Mouse (Mus musculus) erythroblast, adult 5-6 weeks (primary cell): ENCODE measurements at regions not wholly inside any gene's neighbourhood (a gene's known extent, or its start where the extent isn't known, plus 50 kb on each side); places are given as distances from the start of the nearest gene placed in this dataset.
A peak's percentile ranks its signal among the peaks of the same experiment; 100 is the strongest.

Experiments used
- ATAC-seq: replicated peaks from 2 replicates; pipeline ENCODE4 v1.8.0; 2016; ENCODE audit warnings: moderate number of reproducible peaks, mild to moderate bottlenecking, moderate TSS enrichment, inconsistent platforms; ENCODE audit not compliant: poor library complexity, low FRiP score, severe bottlenecking

DNA sequence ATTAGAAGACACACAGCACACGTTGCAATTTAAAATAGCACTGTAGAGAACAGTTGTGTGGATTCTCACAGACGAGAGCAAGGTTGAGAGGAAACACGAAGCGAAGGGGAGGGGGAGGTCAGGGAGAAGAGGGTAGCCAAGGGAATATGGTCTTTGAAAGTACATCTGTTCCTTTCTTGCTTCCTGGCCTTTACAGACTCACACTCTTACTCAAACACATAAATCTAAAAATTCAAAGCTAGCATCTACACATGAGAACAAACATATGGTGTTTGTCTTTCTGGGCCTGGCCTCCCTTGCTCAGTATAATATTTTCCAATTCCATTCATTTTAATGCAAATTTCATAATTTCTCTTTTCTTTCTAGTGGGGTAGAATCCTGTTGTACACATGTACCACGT lies 124.0 kb upstream of the Arrdc4 start:
- ATAC-seq: no peak

DNA sequence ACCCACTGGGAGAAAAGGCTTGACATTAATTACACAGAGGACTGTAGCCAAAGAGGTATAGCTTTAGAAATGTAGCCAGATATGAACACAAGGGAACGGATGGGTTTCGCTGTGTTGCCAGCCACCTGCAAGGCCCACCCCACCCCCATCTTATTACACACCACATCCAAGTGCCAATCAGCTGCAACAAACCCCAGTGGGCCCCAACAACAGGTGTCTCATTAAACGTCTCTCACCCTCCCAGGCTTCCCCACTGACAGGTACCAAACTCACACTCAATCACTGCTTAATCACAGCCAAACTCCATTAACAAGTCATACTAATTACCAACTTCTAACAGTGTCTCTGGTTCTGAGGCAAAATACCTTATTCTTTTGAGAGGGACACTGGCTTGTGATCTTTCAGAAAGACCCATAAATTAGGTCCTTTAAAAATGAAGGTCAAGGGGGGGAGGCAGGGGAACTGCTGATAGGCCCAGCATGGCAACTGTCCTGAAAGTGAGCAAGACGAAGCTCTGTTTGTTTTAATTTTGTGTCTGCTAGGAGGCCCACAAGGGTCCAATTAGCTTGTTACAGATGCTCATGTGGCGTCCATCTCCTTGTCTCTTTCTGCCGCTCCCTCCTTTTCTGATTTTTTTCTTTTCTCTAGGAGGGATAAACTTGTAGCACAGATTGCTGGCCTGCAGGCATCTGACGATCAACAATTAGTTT lies 115.4 kb upstream of the Arrdc4 start:
- no peak for ATAC-seq

DNA sequence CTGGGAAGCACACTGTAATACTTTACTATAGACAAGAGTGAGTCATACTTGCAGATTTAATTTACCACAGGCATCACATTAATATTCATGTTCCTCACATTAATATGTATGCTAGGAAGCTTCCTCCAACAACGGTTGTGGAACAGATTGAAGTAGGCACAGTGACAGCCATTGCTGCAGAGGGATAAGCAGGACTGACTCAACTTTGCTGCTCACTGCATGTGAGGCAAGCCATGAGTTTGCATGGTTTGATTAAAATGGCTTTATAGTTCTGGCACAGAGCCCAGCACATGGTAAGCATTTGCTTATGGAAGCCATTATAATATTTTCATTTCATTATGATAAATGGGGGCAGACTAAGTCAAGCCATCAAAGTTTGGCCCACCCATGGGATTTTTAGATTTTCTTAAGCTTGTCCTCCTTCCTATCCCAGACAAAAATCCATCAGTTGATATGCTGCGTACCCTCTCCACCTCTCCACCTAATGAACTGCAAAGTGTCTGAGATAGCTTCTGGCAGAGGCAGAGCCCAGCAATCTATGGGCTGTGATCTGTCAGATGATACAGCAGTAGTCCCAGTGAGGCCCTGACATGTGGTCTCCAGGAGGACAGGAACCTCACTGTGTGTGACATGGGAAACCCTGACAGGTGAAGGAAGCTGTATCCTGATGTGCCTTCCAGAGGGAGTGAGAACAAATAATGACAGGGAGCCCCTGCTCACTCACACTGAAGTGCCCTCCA lies 109.6 kb upstream of the Arrdc4 start:
- ATAC-seq: no peak

DNA sequence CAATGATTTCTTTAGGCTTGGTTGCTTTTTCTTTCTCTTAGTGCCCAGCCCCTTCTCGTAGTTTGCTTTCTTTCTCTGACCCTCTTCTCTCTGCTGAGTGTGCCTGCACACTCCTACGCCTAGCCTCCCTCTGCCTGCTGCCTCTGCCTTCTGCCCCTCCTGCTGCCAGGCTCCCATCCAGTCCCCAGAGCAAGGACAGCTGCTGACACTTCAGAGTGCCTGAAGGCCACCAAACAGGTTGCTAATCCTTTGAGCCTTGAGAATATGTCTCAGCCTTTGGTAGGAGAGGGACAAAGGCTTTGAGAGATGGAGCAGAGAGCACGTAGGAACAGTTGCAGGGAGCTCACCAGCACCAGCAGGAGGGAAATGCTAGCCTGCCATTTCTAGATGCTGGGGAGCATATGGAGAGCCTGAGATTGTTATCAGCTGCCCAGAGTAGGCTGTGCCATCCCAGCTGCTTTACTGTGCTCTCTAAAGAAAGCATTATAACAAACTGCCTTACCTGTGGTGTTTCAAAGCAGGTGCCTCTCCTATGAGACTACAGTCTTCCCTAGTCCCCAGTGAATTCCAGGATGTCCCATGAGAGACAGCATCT lies 103.0 kb upstream of the Arrdc4 start:
- ATAC-seq: no peak

DNA sequence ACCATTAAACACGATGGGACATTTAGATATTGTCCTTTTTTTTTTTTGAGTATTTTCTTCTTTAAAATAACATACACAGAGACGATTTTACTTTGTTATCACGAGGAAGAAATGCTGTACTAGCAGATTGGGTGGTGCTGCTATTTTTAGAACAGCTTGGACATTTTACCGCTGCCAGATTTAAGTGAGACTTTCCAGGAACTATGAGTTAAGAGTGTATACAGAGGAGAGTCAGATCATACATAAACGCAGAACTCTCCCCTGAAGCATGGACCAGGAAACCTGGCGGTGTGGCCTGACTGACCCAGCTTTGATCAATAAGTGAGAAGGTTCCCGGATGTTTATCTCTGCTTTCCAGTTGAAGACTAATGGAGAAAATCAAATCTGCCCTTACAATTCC lies 95.6 kb upstream of the Arrdc4 start:
- no peak for ATAC-seq

DNA sequence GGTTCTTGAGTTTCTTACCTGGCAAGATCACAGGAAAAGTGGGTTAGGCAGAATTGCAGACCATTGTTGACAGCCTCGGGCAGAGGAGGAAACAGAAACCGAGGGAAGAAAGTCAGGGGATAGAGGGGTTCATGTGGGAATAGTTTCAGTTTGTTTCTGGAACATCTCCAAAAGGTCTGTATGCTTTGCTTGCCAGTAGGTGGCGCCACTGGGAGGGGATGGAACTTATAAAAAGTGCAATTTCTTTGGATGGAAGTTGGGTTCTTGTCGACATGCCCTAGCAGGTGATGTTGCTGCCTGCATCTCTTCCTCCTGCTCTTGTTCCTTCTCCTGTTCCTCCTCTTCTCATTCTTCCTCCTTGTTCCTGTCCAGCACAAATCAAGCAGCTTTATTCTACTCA lies 94.3 kb upstream of the Arrdc4 start:
- no peak for ATAC-seq

DNA sequence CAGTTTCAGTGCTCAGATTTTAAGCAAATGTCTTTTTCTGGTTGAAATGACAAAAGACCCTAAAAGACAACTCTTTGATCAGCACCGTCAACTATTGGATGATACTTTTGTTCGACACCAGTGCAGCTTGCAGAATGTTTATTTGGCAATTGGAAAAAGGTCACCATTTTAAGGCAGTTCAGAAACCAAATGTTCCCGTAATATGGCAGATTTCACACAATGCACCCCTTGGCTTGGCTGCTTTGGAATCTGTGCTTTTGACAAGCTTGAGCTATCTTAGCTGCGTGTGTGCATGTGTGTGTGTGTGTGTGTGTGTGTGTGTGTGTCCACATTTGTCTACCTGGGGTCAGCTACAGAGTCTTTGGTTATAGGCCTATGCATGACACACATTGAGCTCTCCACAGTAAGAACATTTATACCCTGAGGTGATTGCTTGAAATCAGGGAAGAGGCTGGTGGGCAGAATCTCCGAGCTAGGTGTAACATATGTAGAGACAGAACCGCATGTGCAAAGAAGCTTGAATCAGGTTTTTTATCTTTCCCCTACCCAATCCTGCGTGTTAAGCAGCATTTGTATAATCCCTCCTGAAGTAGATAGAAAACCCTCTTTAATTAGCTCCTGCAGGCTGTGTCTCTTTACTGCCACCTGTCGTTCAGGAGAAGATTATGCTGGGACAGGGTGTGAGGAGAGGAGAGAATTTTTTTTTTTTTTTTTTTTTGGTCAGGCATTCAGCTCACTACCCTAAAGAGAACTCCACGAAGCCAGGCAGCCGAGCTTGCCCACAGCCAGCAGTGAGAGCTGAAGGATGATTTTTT lies 85.1 kb upstream of the Arrdc4 start:
- ATAC-seq: no peak

DNA sequence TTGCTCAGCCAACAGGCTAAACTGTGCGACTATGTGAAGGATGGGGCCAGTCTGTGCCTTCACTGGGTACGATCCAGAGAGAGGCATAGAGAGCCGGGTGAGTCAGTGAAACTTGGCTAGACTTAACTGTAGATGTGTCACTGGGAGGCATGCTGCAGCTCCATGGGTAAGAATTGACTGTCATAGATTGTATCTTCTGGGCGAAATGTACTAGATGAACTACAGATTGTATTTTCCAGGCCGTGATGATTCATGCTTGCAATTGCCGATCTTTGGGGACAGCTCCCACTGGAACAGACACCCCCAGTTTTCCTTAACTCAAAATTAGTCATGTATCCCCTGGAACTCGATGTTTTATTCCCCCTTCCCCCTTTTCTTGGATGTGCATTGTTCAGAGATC lies 84.5 kb upstream of the Arrdc4 start:
- no peak for ATAC-seq

DNA sequence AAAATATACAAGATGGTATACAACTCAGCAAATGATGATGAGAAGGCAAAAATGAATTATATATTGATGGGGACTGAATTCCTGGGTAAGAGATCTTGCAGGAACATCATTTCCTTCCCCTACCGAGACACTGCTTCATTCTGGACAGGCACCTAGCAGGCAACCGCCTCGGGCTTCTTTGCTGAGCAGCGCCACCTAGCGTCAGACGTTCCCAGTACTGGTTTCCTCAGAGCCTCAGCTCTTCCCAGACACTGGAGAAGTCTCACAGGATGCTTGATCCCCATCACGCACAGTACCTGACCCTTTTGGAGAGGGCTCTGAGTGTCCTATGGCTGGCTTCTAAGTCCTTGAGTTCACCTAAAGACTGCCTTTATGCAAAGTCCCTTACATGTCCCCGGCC lies 80.8 kb upstream of the Arrdc4 start:
- no peak for ATAC-seq

DNA sequence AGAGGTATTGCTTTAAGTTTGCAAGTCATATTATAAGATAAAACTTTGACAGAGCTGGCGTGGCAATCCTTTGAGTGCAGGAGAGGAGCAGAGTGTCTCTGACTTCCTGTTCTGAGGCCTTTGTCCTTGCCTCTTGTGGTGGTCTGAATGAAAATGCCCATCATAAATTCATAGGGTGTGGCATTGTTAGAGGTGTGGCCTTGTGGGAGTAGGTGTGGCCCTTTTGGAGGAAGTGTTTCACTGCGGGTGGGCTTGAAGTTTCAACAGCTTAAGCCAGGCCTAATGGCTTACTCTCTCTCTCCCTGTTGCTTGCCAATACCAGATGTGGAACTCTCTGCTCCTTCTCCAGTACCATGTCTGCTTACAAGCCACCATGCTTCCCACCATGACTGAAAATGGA lies 75.4 kb upstream of the Arrdc4 start:
- ATAC-seq: no peak

DNA sequence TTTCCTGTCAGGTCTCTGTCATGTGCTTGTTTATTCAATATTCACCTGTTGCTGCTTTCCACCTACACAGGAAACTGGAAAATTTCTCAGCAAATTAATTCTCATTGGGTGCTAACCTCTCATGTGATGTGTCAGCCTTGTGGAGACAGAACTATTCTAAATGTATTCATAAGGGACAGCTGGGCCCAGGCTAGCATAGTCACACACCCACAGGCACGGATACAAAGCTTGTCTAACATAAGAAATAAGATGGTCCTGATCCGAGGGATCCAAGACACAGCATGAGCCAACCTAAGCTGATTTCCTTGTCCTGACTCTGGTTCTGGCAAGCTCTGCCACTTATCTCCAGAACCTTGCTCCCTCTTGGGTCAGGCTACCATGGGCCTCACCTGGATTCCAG lies 74.6 kb upstream of the Arrdc4 start:
- no peak for ATAC-seq

DNA sequence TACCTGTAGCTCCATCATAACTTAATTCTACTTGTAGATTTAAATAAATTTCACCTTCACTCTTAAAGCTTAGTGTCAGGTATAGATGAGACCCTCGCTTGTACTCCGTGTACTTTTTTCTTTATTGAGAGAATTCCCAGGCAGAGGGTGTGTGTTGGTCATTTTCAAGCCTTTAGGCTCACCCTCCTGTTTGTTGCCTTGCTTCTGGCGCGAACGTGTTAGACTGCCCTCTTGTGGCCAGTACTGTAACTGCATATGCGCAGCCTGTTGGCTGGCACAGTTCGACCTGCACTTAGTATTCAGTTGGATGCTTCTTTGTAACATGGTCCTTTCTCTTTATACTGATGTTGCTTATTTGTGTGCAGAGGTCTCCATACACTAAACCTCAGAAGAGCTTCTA lies 74.1 kb upstream of the Arrdc4 start:
- ATAC-seq: peak; percentile 73

DNA sequence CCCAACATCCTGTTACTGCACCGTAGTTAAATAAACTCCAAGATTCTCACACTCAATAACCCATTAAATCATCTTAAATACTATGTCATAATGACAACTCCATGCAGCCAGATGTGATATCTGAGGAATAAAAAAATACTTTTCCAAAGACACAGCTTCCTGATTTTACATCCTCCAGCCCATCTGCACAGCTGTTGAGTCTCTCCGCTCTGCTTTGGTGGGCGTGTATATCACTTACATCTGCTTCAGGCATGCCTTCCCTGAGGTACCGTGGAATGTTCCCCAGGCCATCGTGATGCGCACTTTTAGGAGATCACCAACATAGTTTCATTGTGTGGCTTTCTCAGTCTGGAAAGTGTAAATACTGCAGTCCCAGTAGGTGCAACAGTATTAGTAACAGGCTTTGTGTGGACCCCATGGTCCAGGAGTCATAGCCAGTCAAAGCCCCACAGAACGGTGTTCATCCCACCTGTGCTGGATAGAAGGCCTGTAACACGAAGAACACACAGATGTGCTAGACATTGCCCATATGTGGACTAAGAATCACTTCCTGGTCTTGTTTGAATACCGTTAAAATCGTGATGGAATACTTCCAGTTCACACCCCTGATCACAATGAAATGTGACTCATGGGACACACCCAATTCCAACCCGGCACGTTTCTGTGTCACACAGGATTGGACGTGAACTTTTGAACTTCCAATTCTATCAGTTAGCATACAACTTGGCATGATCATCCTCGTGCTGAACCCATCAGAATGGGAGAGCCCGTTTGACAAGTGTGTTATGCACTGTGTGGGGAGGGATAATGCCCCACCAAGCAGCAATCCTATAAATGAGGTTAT lies 66.0 kb upstream of the Arrdc4 start:
- no peak for ATAC-seq

DNA sequence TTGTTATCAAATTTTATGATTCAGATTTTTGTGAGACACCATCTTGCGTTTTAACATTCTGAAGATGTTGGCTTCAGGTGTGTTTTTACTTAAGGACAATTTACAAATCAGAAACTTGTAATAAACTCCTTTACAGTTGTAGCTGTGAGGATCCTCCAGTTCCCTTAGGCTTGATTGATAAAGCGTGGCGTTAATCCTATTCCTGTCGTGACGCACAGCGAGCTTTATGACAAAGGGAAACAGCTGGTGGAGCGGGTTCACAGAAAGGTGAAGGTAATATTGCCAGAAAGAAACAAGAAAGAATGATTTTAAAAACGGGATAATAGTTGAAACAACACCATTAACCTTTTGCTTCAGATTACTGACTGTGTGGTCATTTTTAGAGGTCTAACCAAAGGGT lies 60.7 kb upstream of the Arrdc4 start:
- ATAC-seq: no peak
